Mouse (Mus musculus): ENCODE data around the gene Wnt7a. TPM values are rescaled to one million over a fixed set of nuclear protein-coding genes. Genes with fewer than 3 reads are reported as not detected.
A peak's percentile ranks its signal among the peaks of the same experiment; 100 is the strongest.

Wnt7a gene
- 22.7 and 23.0 TPM in 2 replicates for polyA plus RNA-seq (2015; fragmentation: Nextera tagmentation; extraction: Ambion mirVana)

- Histone ChIP-seq H3K36me3 (ENCODE audit: control insufficient read depth, insufficient read depth) (0 out of 2 replicates have a peak, but pooled peaks cover 2% of the 10 kb centered on the region), H3K27ac (ENCODE audit: low read length) (peak within 1 kb of the TSS; percentile 80), H3K9me3 (ENCODE audit: control insufficient read depth, low read length) (no peaks in the 10 kb centered on the region), H3K4me2 (ENCODE audit: low read length) (peak within 1 kb of the TSS; percentile 66), H3K4me3 (replicated peaks; ENCODE audit: low read length) (peak within 1 kb of the TSS; percentile 75), H3K27me3 (replicated peaks; ENCODE audit: control insufficient read depth, insufficient read depth, low read length) (no peaks in the 10 kb centered on the region), H3K4me1 (replicated peaks; ENCODE audit: control insufficient read depth, insufficient read depth, low read length) (peaks cover 24% of the 10 kb centered on the region), H3K9ac (replicated peaks; ENCODE audit: low read depth, low read length) (peak within 1 kb of the TSS; percentile 84)
- under 1% methylated on average over 44 of the region's 51 CpGs for WGBS
- ATAC-seq, result peak; percentile 74
Measured at GRCm38 (mm10) chr6:91410961-91411368, at the start of gene Wnt7a. Gene Wnt7a (minus strand): TSS chr6:91411363.

- 96% methylated on average over 1 of the region's 1 CpGs for WGBS
- Histone ChIP-seq H3K9me3 (ENCODE audit: control insufficient read depth, low read length) (no peaks in the 10 kb centered on the region), H3K27me3 (replicated peaks; ENCODE audit: control insufficient read depth, insufficient read depth, low read length) (no peaks in the 10 kb centered on the region), H3K36me3 (ENCODE audit: control insufficient read depth, insufficient read depth) (no peaks in the 10 kb centered on the region; the same call in 1 of the 2 replicates), H3K27ac (ENCODE audit: low read length) (no peak overlapping the region), H3K4me3 (replicated peaks; ENCODE audit: low read length) (no peak overlapping the region), H3K4me2 (ENCODE audit: low read length) (no peak overlapping the region), H3K9ac (replicated peaks; ENCODE audit: low read depth, low read length) (no peak overlapping the region), H3K4me1 (replicated peaks; ENCODE audit: control insufficient read depth, insufficient read depth, low read length) (no peaks in the 10 kb centered on the region)
- no peak for ATAC-seq
Measured at GRCm38 (mm10) chr6:91459471-91459870, 48.3 kb upstream of the Wnt7a start.

GRCm38 (mm10) chr6:91454546-91454945 lies 43.4 kb upstream of the Wnt7a start:
- ATAC-seq, result no peak

GRCm38 (mm10) chr6:91452056-91452455 lies 40.9 kb upstream of the Wnt7a start:
- Histone ChIP-seq H3K4me1 (replicated peaks; ENCODE audit: control insufficient read depth, insufficient read depth, low read length) (no peaks in the 10 kb centered on the region), H3K27me3 (replicated peaks; ENCODE audit: control insufficient read depth, insufficient read depth, low read length) (no peaks in the 10 kb centered on the region; the same call in 1 of the 2 replicates), H3K9ac (replicated peaks; ENCODE audit: low read depth, low read length) (no peak overlapping the region), H3K4me3 (replicated peaks; ENCODE audit: low read length) (no peak overlapping the region), H3K9me3 (ENCODE audit: control insufficient read depth, low read length) (no peaks in the 10 kb centered on the region), H3K4me2 (ENCODE audit: low read length) (no peak overlapping the region), H3K36me3 (ENCODE audit: control insufficient read depth, insufficient read depth) (no peaks in the 10 kb centered on the region), H3K27ac (ENCODE audit: low read length) (no peak overlapping the region)
- no peak for ATAC-seq
- WGBS, result 42% methylated on average over 1 of the region's 1 CpGs

More at GRCm38 (mm10) chr6:91454546-91454945, 43.4 kb upstream of the Wnt7a start:
- no peak overlapping the region for H3K9ac ChIP-seq (replicated peaks; ENCODE audit: low read depth, low read length)
- no peaks in the 10 kb centered on the region for H3K36me3 ChIP-seq (ENCODE audit: control insufficient read depth, insufficient read depth)
- H3K4me1 ChIP-seq (replicated peaks; ENCODE audit: control insufficient read depth, insufficient read depth, low read length), result no peaks in the 10 kb centered on the region
- WGBS, result 78% methylated on average over 5 of the region's 5 CpGs
- no peak overlapping the region for H3K27ac ChIP-seq (ENCODE audit: low read length)
- no peak overlapping the region for H3K4me2 ChIP-seq (ENCODE audit: low read length)
- no peaks in the 10 kb centered on the region for H3K9me3 ChIP-seq (ENCODE audit: control insufficient read depth, low read length)
- no peaks in the 10 kb centered on the region for H3K27me3 ChIP-seq (replicated peaks; ENCODE audit: control insufficient read depth, insufficient read depth, low read length)
- H3K4me3 ChIP-seq (replicated peaks; ENCODE audit: low read length), result no peak overlapping the region

DNA sequence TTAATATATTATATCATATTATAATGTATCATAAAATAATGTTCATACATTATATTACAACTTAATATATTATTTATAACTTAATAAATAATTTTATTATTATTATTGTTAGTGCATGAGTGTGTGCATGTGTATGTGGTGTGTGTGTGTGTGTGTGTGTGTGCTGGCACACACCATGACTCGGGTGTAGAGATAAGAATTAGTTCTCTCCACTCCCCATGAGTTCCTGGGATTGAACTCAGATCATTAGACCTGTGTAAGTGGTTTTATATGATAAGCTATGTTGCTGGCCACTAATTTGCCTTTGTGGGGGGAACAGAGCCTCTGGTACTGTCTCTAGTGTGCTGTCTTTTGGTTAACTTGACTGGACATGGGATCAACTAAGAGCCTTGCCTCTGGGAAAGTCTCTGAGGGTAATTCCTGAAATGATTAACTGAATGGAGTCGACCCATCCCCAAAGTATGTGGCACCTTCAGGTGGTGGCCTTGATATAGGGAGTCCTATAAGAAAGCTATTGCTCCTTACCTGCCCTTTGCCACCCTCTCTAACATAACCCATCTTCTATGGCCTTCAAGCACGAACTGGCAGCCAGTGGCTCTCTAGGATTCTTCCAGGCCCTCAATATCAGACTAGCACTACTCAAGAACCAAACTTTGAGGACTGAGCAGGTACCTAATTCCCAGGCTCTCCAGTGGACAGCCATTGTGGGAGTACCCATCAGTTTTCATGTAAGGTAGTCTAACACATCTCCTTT lies 38.5 kb upstream of the Wnt7a start:
- Histone ChIP-seq H3K36me3 (ENCODE audit: control insufficient read depth, insufficient read depth) (no peaks in the 10 kb centered on the region), H3K27ac (ENCODE audit: low read length) (no peak overlapping the region), H3K4me2 (ENCODE audit: low read length) (no peak overlapping the region), H3K27me3 (replicated peaks; ENCODE audit: control insufficient read depth, insufficient read depth, low read length) (no peaks in the 10 kb centered on the region; the same call in 1 of the 2 replicates), H3K9ac (replicated peaks; ENCODE audit: low read depth, low read length) (no peak overlapping the region), H3K4me3 (replicated peaks; ENCODE audit: low read length) (no peak overlapping the region), H3K4me1 (replicated peaks; ENCODE audit: control insufficient read depth, insufficient read depth, low read length) (no peaks in the 10 kb centered on the region), H3K9me3 (ENCODE audit: control insufficient read depth, low read length) (no peaks in the 10 kb centered on the region)
- 56% methylated on average over 3 of the region's 3 CpGs for WGBS
- no peak for ATAC-seq

DNA sequence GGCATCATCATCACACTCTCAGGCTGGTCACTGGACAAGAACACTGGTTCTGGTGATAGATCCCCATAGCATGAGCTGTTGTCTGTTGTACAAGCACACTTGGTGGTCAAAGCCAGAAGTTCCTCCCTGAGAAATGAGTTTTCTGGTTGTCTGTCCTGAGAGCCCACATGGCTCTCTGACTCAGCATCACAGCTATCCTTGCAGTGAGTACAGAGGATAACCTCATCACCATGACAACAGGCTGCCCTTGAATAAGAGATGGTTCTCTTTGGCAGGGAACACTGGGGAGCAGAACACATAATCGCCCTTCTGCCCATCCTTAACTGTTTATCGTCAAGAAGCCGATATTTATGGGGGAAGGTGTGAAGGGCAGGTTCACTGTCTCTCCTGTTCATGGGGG lies 34.2 kb upstream of the Wnt7a start:
- Histone ChIP-seq H3K27me3 (replicated peaks; ENCODE audit: control insufficient read depth, insufficient read depth, low read length) (no peaks in the 10 kb centered on the region; the same call in 1 of the 2 replicates), H3K4me2 (ENCODE audit: low read length) (no peak overlapping the region), H3K9me3 (ENCODE audit: control insufficient read depth, low read length) (no peaks in the 10 kb centered on the region), H3K4me3 (replicated peaks; ENCODE audit: low read length) (no peak overlapping the region), H3K36me3 (ENCODE audit: control insufficient read depth, insufficient read depth) (no peaks in the 10 kb centered on the region), H3K27ac (ENCODE audit: low read length) (no peak overlapping the region), H3K9ac (replicated peaks; ENCODE audit: low read depth, low read length) (no peak overlapping the region), H3K4me1 (replicated peaks; ENCODE audit: control insufficient read depth, insufficient read depth, low read length) (peaks cover 6% of the 10 kb centered on the region)
- WGBS, result 88% methylated on average over 3 of the region's 3 CpGs
- no peak for ATAC-seq

- Histone ChIP-seq H3K27ac (ENCODE audit: low read length) (peak overlapping the region; percentile 72), H3K36me3 (ENCODE audit: control insufficient read depth, insufficient read depth) (no peaks in the 10 kb centered on the region), H3K27me3 (replicated peaks; ENCODE audit: control insufficient read depth, insufficient read depth, low read length) (no peaks in the 10 kb centered on the region; the same call in 1 of the 2 replicates), H3K4me2 (ENCODE audit: low read length) (peak overlapping the region; percentile 99), H3K4me3 (replicated peaks; ENCODE audit: low read length) (peak overlapping the region; percentile 69), H3K9ac (replicated peaks; ENCODE audit: low read depth, low read length) (peak overlapping the region; percentile 75), H3K4me1 (replicated peaks; ENCODE audit: control insufficient read depth, insufficient read depth, low read length) (peaks cover 6% of the 10 kb centered on the region), H3K9me3 (ENCODE audit: control insufficient read depth, low read length) (no peaks in the 10 kb centered on the region)
- whole genome bisulfite sequencing, result 6% methylated on average over 19 of the region's 19 CpGs
- ATAC-seq, result peak; percentile 64
Measured at GRCm38 (mm10) chr6:91441145-91441662, 30.0 kb upstream of the Wnt7a start.

DNA sequence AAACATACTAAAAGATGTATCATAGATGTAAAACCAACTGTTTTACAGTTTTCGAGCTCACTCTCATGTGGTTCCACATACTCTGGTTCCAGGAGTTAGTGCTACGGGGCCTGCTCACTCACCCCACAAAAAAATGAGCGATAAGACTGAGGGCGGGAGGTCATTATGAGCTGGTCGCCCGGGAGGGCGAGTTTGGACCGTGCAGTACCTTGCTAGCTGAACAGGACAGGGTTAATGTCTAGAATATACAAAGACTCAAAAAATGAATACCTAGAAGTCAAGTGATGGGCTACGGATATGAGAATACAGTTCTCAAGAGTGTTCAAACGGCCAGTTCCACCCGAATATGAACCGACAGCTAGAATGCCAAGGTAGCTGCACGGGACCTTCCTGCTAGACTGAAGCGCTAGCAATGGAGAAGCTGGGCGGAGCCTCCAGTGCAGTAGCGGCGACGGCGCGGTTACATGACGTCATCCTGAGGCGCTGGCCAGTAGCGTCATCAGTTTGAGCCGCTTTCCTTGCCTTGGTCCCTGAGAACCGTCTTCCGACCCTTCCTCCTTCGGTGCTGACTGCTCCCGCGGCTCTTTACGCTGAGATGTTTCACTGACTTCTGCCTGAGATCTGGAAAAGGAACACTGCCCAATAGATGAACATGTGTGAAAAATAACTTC lies 29.4 kb upstream of the Wnt7a start:
- WGBS, result 1% methylated on average over 30 of the region's 30 CpGs
- Histone ChIP-seq H3K27me3 (replicated peaks; ENCODE audit: control insufficient read depth, insufficient read depth, low read length) (no peaks in the 10 kb centered on the region; the same call in none of the 2 replicates), H3K9ac (replicated peaks; ENCODE audit: low read depth, low read length) (peak overlapping the region; percentile 75), H3K4me3 (replicated peaks; ENCODE audit: low read length) (peak overlapping the region; percentile 69), H3K27ac (ENCODE audit: low read length) (peak overlapping the region; percentile 72), H3K36me3 (ENCODE audit: control insufficient read depth, insufficient read depth) (no peaks in the 10 kb centered on the region), H3K4me2 (ENCODE audit: low read length) (peak overlapping the region; percentile 99), H3K4me1 (replicated peaks; ENCODE audit: control insufficient read depth, insufficient read depth, low read length) (peaks cover 6% of the 10 kb centered on the region), H3K9me3 (ENCODE audit: control insufficient read depth, low read length) (no peaks in the 10 kb centered on the region)
- peak; percentile 97 for ATAC-seq

- no peak for ATAC-seq
- H3K9ac ChIP-seq (replicated peaks; ENCODE audit: low read depth, low read length), result no peak overlapping the region
- no peaks in the 10 kb centered on the region for H3K36me3 ChIP-seq (ENCODE audit: control insufficient read depth, insufficient read depth)
- WGBS, result 33% methylated on average over 4 of the region's 4 CpGs
- H3K27me3 ChIP-seq (replicated peaks; ENCODE audit: control insufficient read depth, insufficient read depth, low read length), result no peaks in the 10 kb centered on the region
- H3K4me2 ChIP-seq (ENCODE audit: low read length), result no peak overlapping the region
- no peaks in the 10 kb centered on the region for H3K4me1 ChIP-seq (replicated peaks; ENCODE audit: control insufficient read depth, insufficient read depth, low read length)
- H3K4me3 ChIP-seq (replicated peaks; ENCODE audit: low read length), result no peak overlapping the region
- no peaks in the 10 kb centered on the region for H3K9me3 ChIP-seq (ENCODE audit: control insufficient read depth, low read length)
- no peak overlapping the region for H3K27ac ChIP-seq (ENCODE audit: low read length)
Measured at GRCm38 (mm10) chr6:91424151-91424550, 13.0 kb upstream of the Wnt7a start.
